Mouse (Mus musculus) liver, embryonic 11.5 days (tissue): Measurements from ENCODE around the gene Bcl2a1d. TPM values are rescaled to one million over a fixed set of nuclear protein-coding genes. Genes with fewer than 3 reads are reported as not detected.
"Not testable (repeated sequence)": the region's sequence is repeated elsewhere in the genome, so short reads cannot be mapped to it uniquely, and the experiment has no call there.

Experiments
- ATAC-seq: fragments of 200-750 bp; cut with Nextera tagmentation; replicated peaks from 2 replicates; pipeline ENCODE4 v1.8.0; 2017; ENCODE audit warnings: moderate number of reproducible peaks, mild to moderate bottlenecking, moderate TSS enrichment, moderate library complexity; ENCODE audit not compliant: low FRiP score
- DNase-seq: peaks from one replicate; pipeline ENCODE4 v3.0.0-alpha.2; 2017; ENCODE audit warnings: low spot score
- H3K27ac ChIP-seq: fragments of 300-500 bp; sonication (generic); 2 replicates; pipeline ENCODE4 v1.5.1; 2014; ENCODE audit warnings: mild to moderate bottlenecking, low read depth, low read length, control low read depth
- H3K27me3 ChIP-seq: fragments of 300-500 bp; sonication (generic); replicated peaks from 2 replicates; pipeline ENCODE4 v1.6.1; 2014; ENCODE audit warnings: low read length, mixed read lengths; ENCODE audit not compliant: control insufficient read depth, insufficient read depth
- H3K36me3 ChIP-seq: fragments of 300-500 bp; sonication (generic); 2 replicates; pipeline ENCODE4 v1.6.1; 2014; ENCODE audit warnings: mild to moderate bottlenecking, low read length, moderate library complexity, mixed read lengths; ENCODE audit not compliant: control insufficient read depth, insufficient read depth
- H3K4me1 ChIP-seq: fragments of 300-500 bp; sonication (generic); replicated peaks from 2 replicates; pipeline ENCODE4 v1.6.1; 2014; ENCODE audit warnings: low read length, mixed read lengths; ENCODE audit not compliant: control insufficient read depth, insufficient read depth
- H3K4me2 ChIP-seq: fragments of 300-500 bp; sonication (generic); 2 replicates; pipeline ENCODE4 v1.6.1; 2014; ENCODE audit warnings: mild to moderate bottlenecking, control low read depth, moderate library complexity
- H3K4me3 ChIP-seq: fragments of 300-500 bp; sonication (generic); 2 replicates; pipeline ENCODE4 v1.5.1; 2014; ENCODE audit warnings: low read depth, low read length, control low read depth
- H3K9ac ChIP-seq: fragments of 300-500 bp; sonication (generic); 2 replicates; pipeline ENCODE4 v1.6.1; 2014; ENCODE audit warnings: low read depth, low read length, control low read depth
- H3K9me3 ChIP-seq: fragments of 300-500 bp; sonication (generic); 2 replicates; pipeline ENCODE4 v1.6.1; 2016; ENCODE audit warnings: low read length, inconsistent platforms, mixed read lengths; ENCODE audit not compliant: control insufficient read depth
- WGBS: fragments of 180-500 bp; shearing (Covaris S2); extraction: QIAGEN DNeasy Blood & Tissue Kit; methylation state at CpG from one replicate; pipeline ENCODE4 v1.1.7; 2014; 5-methylcytosine and 5-hydroxymethylcytosine counted together
- polyA plus RNA-seq: library from polyadenylated mRNA; unstranded; fragments of >200 nt; fragmentation: Nextera tagmentation; extraction: Ambion mirVana; gene quantifications from 2 replicates; pipeline ENCODE4 v1.2.1, GENCODE M21; 2014

The Bcl2a1d gene
- polyA plus RNA-seq: 0.29 TPM in 1 of 2 replicates, not detected in the other

- WGBS: 66% methylated on average over 5 of the region's 5 CpGs
- not testable (repeated sequence) for H3K9ac ChIP-seq, H3K4me1 ChIP-seq, ATAC-seq, H3K4me3 ChIP-seq, DNase-seq, H3K36me3 ChIP-seq, H3K27me3 ChIP-seq, H3K27ac ChIP-seq, H3K4me2 ChIP-seq, H3K9me3 ChIP-seq
These were observed at the start of gene Bcl2a1d for GRCm38 (mm10) chr9:88731728-88732127. Gene Bcl2a1d (minus strand): TSS chr9:88731914.

- ATAC-seq, DNase-seq: not testable (repeated sequence)
- 77% methylated on average over 2 of the region's 6 CpGs for WGBS
These were observed 38.5 kb upstream of the Bcl2a1d start for GRCm38 (mm10) chr9:88770239-88770638.

GRCm38 (mm10) chr9:88769470-88769869 lies 37.8 kb upstream of the Bcl2a1d start:
- not testable (repeated sequence) for H3K4me2 ChIP-seq, H3K9ac ChIP-seq, H3K4me3 ChIP-seq, ATAC-seq, H3K27ac ChIP-seq, H3K27me3 ChIP-seq, H3K9me3 ChIP-seq, H3K4me1 ChIP-seq, H3K36me3 ChIP-seq, DNase-seq
- 88% methylated on average over 4 of the region's 5 CpGs for WGBS

More at GRCm38 (mm10) chr9:88770239-88770638, 38.5 kb upstream of the Bcl2a1d start:
- not testable (repeated sequence) for H3K27ac ChIP-seq, H3K4me1 ChIP-seq, H3K9me3 ChIP-seq, H3K9ac ChIP-seq, H3K4me3 ChIP-seq, H3K27me3 ChIP-seq, H3K36me3 ChIP-seq, H3K4me2 ChIP-seq

- H3K4me2 ChIP-seq, ATAC-seq, H3K27me3 ChIP-seq, H3K4me3 ChIP-seq, H3K9ac ChIP-seq, H3K4me1 ChIP-seq, DNase-seq, H3K36me3 ChIP-seq, H3K27ac ChIP-seq, H3K9me3 ChIP-seq: not testable (repeated sequence)
- no CpG with 5 or more reads among the region's 2 CpGs for WGBS
These were observed 15.0 kb upstream of the Bcl2a1d start for GRCm38 (mm10) chr9:88746687-88747086.

GRCm38 (mm10) chr9:88746046-88746445 lies 14.3 kb upstream of the Bcl2a1d start:
- H3K27ac ChIP-seq, H3K27me3 ChIP-seq, ATAC-seq, H3K4me2 ChIP-seq, H3K4me3 ChIP-seq, DNase-seq, H3K4me1 ChIP-seq, H3K36me3 ChIP-seq, H3K9me3 ChIP-seq, H3K9ac ChIP-seq: not testable (repeated sequence)
- WGBS: 67% methylated on average over 1 of the region's 2 CpGs

- H3K4me2 ChIP-seq, H3K9ac ChIP-seq, H3K27ac ChIP-seq, H3K27me3 ChIP-seq, H3K36me3 ChIP-seq, DNase-seq, ATAC-seq, H3K4me1 ChIP-seq, H3K4me3 ChIP-seq, H3K9me3 ChIP-seq: not testable (repeated sequence)
These were observed 3.6 kb upstream of the Bcl2a1d start for GRCm38 (mm10) chr9:88735289-88735688.

GRCm38 (mm10) chr9:88733182-88733581 lies 1.5 kb upstream of the Bcl2a1d start:
- WGBS: 70% methylated on average over 1 of the region's 1 CpGs
- not testable (repeated sequence) for H3K4me2 ChIP-seq, ATAC-seq

GRCm38 (mm10) chr9:88732334-88732733 lies 620 bp upstream of the Bcl2a1d start:
- WGBS: 65% methylated on average over 1 of the region's 3 CpGs
- not testable (repeated sequence) for DNase-seq, H3K27ac ChIP-seq, H3K27me3 ChIP-seq, H3K4me1 ChIP-seq, H3K9ac ChIP-seq, H3K4me3 ChIP-seq, H3K4me2 ChIP-seq, H3K9me3 ChIP-seq, H3K36me3 ChIP-seq, ATAC-seq

More at GRCm38 (mm10) chr9:88733182-88733581, 1.5 kb upstream of the Bcl2a1d start:
- not testable (repeated sequence) for H3K4me3 ChIP-seq, H3K4me1 ChIP-seq, H3K9ac ChIP-seq, H3K9me3 ChIP-seq, DNase-seq, H3K36me3 ChIP-seq, H3K27me3 ChIP-seq, H3K27ac ChIP-seq

- not testable (repeated sequence) for ATAC-seq, H3K27me3 ChIP-seq, H3K4me1 ChIP-seq, H3K9me3 ChIP-seq, DNase-seq, H3K4me3 ChIP-seq, H3K4me2 ChIP-seq, H3K36me3 ChIP-seq, H3K27ac ChIP-seq, H3K9ac ChIP-seq
These were observed 3.4 kb downstream of the Bcl2a1d start for GRCm38 (mm10) chr9:88728311-88728710.
